Mouse (Mus musculus) embryonic facial prominence, embryonic 11.5 days (tissue): ENCODE measurements around the gene Mical1. TPM values are rescaled to one million over a fixed set of nuclear protein-coding genes. Genes with fewer than 3 reads are reported as not detected.

Experiments used
- polyA plus RNA-seq: library from polyadenylated mRNA; unstranded; fragments of >200 nt; fragmentation: Nextera tagmentation; extraction: Ambion mirVana; gene quantifications from 2 replicates; pipeline ENCODE4 v1.2.1, GENCODE M21; 2014

The Mical1 gene
- polyA plus RNA-seq, 1 experiment from 2014 or later, result 29.2 TPM

Other genes with a start within 250 kb of the Mical1 start
- 17.8 and 18.3 TPM in 2 replicates for gene Fig4, start 173.1 kb upstream of the Mical1 start, polyA plus RNA-seq
- not detected in 2 replicates for gene Ak9, start 172.3 kb upstream of the Mical1 start, polyA plus RNA-seq
- 19.0 and 21.7 TPM in 2 replicates for gene Zbtb24, start 25.9 kb upstream of the Mical1 start, polyA plus RNA-seq
- 51.4 and 58.5 TPM in 2 replicates for gene Smpd2, start 14.1 kb downstream of the Mical1 start, polyA plus RNA-seq
- 0.32 and 0.86 TPM in 2 replicates for gene Ppil6, start 14.1 kb downstream of the Mical1 start, polyA plus RNA-seq
- gene Cd164, start 43.1 kb downstream of the Mical1 start, polyA plus RNA-seq, result 199 and 211 TPM in 2 replicates
- gene Ccdc162, start 240.3 kb downstream of the Mical1 start, polyA plus RNA-seq, result 0.24 and 0.69 TPM in 2 replicates